Mouse (Mus musculus) gastrocnemius, postnatal 14 days (tissue): Measurements from ENCODE around the gene Gm28044. TPM values are rescaled to one million over a fixed set of nuclear protein-coding genes. Genes with fewer than 3 reads are reported as not detected.
"Not testable (repeated sequence)": the region's sequence is repeated elsewhere in the genome, so short reads cannot be mapped to it uniquely, and the experiment has no call there.

Source experiments
- DNase-seq: peaks from one replicate; pipeline ENCODE4 v3.0.0; 2021; ENCODE audit warnings: mixed read lengths
- intact Hi-C: fragments of 180-260 bp; cut with DNase I; formaldehyde crosslinking; loops from one replicate; pipeline ENCODE4 v1.15.1; 2025; ENCODE audit warnings: low total_unique reads
- long read RNA-seq, 2 experiments: library from polyadenylated mRNA; stranded (forward); transcript quantifications; one replicate each; pipeline ENCODE4 v2.0.0; 2021
- total RNA-seq, 2 experiments: library from RNA; stranded (reverse); gene quantifications; 2 replicates each; pipeline ENCODE4 v1.2.3; 2021

Gm28044 gene
- under 1 TPM in 1 of 2 experiments, not detected in 1; 0.66 TPM for total RNA-seq
- long read RNA-seq, experiment 1, partial matches to known transcripts, result 1 of 1 reads
- long read RNA-seq, experiment 1, other reads (novel, unspliced or antisense), result 0 of 1 reads
- long read RNA-seq, experiment 2, result 0 reads

DNA sequence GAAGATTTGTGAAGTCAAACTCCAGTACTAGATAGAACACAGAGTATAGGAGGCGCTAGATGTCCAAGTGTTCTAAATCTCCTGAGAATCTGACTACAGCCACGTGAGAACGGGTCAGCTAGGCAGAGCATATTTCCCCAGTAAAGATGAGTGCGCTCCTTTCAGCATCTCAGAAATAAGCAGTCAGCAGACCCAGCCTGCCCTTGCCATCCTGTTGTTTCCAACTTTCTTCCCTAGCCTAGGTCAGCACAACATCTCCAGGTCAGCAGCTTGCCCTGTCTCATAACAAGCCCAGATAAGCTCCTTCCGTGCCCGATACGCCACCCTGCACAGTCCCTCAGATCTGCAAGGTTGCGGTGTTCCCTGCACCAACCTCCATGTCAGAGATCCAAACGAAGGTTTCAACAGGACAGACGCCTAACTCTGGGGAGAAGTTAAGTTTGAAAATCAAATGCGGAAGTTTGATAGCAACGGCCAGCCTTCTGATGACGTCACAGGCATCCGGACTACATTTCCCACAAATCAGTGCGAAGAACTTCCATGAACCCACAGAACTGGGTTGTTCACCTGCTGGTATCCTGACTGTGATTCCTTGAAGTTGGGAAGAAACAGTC, at the start of gene Gm28044, which contains the start of gene Zfp953:
TSS of gene Gm28044 (minus strand) at position 406 of the 614 bp plus-strand sequence.
TSS of gene Zfp953 (minus strand) at position 475 of the 614 bp plus-strand sequence.
- intact Hi-C loops, result no loop called here
- peak; percentile 81 for DNase-seq

GRCm38 (mm10) chr13:67399183-67399903, 39.0 kb upstream of the Gm28044 start, which contains the start of gene Zfp429:
Gene Zfp429, minus strand, starts transcription at chr13:67399819.
- intact Hi-C loops, result not testable (repeated sequence)
- peak; percentile 65 for DNase-seq

- DNase-seq, intact Hi-C loops: not testable (repeated sequence)
Measured at GRCm38 (mm10) chr13:67376255-67376654, 15.9 kb upstream of the Gm28044 start.

DNA sequence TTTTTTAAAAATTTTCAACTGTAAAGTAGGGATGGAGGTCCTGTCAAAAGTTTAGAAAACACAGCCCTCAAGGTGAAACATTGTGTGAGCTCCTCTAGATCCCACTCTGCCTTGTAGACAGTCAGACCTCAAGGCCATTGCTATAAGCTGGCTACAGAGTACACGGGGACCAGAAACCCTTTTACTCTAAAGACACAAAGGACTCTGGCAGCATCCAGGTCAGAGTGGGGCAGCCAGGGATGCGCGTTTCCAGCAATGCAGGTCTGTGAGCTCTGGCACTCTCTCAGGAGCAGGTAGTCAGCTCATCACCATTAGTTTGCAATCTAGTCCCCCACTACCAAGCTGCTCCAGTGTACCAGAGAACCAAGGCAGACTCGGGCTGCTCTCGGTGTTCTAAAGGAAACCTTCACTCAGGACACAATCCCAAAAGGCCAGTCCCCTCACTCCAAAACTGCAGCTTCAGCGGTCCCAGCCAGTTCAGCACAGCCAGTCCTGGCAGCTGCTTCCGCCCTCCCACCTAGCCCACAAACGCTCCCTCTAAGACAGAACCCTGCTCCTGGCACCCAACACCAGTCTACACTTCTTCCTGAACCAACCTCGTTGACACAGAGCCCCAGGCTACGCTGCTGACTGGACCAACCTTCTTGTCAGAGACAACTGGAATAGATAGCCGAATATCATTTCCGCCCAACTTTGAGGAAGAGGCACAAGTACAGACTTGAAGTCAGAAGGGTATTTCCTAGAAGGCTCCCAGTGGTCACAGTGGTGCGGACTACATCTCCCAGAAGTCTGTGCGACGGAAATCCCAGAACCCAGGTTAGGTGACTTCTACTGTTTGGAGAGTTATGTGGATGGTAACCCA, 14.9 kb upstream of the Gm28044 start, which contains the start of the genes Gm28041 and Zfp456:
TSS of gene Gm28041 (minus strand) at position 684 of the 862 bp plus-strand sequence.
TSS of gene Zfp456 (minus strand) at position 761 of the 862 bp plus-strand sequence.
- intact Hi-C loops, result not testable (repeated sequence)
- peak; percentile 38 for DNase-seq

DNA sequence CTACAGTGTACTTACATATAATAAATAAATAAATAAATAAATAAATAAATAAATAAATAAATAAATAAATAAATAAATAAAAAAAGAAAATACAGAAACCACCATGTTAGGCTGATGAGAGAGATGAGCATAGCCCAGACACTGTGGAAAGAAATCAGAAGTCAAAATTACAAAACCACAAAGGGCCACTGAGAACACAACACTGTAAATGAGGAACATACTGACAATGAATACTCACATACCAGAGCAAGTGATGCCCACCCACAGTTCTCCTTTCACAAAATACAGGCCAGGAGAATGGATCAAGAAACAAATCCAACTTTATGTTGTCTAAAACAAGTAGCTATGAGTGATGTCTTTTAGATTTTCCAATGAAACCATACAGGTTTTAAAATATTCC, 8.5 kb downstream of the Gm28044 start:
- intact Hi-C loops, result no loop called here

GRCm38 (mm10) chr13:67343422-67343821, 16.9 kb downstream of the Gm28044 start:
- no peak for DNase-seq
- intact Hi-C loops, result no loop called here

More for the DNA sequence above, 8.5 kb downstream of the Gm28044 start:
- no peak for DNase-seq

- intact Hi-C loops, result no loop called here
- DNase-seq, result no peak
Measured at GRCm38 (mm10) chr13:67332877-67333276, 27.5 kb downstream of the Gm28044 start.

- peak; percentile 77 for DNase-seq
- intact Hi-C loops, result no loop called here
Measured at GRCm38 (mm10) chr13:67332019-67332724, 28.2 kb downstream of the Gm28044 start, which contains the start of gene Zfp595. Gene Zfp595, minus strand, starts transcription at chr13:67332570.

GRCm38 (mm10) chr13:67306718-67307117, 53.6 kb downstream of the Gm28044 start:
- intact Hi-C loops, result no loop called here
- DNase-seq, result no peak

- intact Hi-C loops, result no loop called here
- DNase-seq, result peak; percentile 77
Measured at GRCm38 (mm10) chr13:67305822-67306672, 54.3 kb downstream of the Gm28044 start, which contains the start of gene Zfp457. Gene Zfp457, minus strand, starts transcription at chr13:67306485.

DNA sequence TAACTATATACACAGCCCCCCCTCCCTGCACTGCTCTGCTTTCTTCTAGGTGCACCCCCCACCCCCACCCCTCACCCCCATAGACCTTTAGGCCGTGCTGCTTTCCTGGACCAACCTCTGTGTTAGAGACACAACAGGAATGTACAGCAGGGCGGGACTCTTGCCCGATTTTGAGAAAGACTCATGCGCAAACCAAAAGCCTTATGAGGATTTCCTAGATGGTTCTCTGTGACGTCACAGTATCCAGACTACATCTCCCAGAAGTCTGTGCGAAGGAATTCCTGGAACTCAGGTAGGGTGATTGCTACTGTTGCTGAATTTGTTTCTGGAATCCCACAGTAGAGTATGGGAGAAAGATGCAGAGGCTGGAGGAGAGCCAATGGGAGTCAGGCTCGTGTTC, 82.0 kb downstream of the Gm28044 start, which contains the start of gene Zfp458:
TSS of gene Zfp458 (minus strand) at position 153 of the 400 bp plus-strand sequence.
- intact Hi-C loops, result no loop called here
- no peak for DNase-seq

DNA sequence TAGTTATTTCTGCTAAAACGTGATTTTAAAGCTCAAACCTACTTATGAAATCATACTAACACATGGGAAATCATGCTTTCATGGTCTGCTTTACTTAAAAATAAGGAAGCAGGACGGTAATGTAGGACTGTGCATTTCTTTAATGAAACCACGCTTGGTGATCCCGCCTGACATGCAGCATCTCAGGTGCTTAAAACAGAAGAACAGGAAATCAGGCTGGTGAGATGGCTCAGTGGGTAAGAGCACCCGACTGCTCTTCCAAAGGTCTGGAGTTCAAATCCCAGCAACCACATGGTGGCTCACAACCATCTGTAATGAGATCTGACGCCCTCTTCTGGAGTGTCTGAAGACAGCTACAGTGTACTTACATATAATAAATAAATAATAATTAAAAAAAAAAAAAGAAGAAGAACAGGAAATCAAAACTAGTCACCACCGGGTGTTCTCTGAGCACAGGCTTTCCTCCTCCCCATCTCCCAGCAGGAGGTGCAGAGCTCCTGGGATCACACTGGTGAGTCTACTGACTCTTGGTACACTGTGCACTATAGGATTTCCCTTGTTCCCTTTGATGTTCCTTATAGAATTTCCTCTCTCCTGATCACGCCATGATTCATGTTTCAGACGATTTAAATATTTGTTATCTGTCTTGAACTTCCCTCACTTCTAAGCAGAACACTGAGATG, 90.8 kb downstream of the Gm28044 start:
- DNase-seq, intact Hi-C loops: not testable (repeated sequence)

DNA sequence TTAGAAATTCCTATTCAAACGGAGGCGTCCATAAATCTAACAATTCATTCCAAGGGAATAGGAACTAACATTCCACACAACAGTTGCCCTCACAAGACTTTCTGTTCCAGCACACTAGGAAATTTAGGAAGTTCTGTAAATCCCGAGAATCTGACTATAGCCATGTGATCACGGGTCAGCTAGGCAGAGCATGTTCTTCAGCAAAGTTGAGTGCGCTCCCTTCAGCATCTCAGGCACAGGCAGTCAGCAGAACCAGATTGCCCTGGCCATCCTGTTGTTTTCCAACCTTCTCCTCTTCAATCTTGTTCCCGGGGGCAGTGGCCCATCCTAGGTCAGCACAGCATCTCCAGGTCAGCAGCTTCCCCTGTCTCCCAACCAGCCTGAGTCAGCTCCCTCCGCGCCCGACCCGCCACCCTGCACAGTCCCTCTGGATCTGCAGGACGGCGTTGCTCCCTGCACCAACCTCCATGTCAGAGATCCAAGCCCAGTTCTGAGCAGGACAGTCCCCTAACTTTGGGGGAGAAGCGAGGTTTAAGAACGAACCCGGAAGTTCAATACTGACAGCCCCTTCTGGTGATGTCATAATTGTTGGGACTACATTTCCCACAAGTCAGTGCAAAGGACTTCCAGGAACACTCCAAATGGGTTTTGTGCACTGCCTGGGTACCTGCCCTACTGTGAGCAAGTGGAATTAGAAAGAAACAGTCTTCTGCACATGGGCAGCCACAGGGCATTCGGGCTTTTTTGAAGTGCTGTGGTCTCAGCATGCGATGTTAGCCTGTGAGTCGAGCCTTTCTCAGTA, 91.6 kb downstream of the Gm28044 start:
- DNase-seq, result peak; percentile 37
- intact Hi-C loops, result no loop called here
